Mouse (Mus musculus): ENCODE data around the gene Skp2. TPM values are rescaled to one million over a fixed set of nuclear protein-coding genes. Genes with fewer than 3 reads are reported as not detected.

Gene Skp2
- polyA plus RNA-seq, 1 experiment from 2014 or later: 14.7 TPM

GRCm38 (mm10) chr15:9081294-9081693 is 73.9 kb downstream of the Skp2 start:
- H3K4me2 ChIP-seq (replicated peaks; ENCODE audit: low read depth): no peak overlapping the region
- ATAC-seq: no peak
- H3K36me3 ChIP-seq (ENCODE audit: control insufficient read depth, insufficient read depth): peaks cover 10% of the 10 kb centered on the region; the same call in 1 of the 2 replicates
- no peak overlapping the region for H3K9ac ChIP-seq (ENCODE audit: low read depth, low read length)
- TF ChIP-seq CTCF (IDR thresholded peaks at IDR 0.05; ENCODE audit: low read depth): no peak
- 67% methylated on average over 3 of the region's 3 CpGs for WGBS
- H3K9me3 ChIP-seq (ENCODE audit: control insufficient read depth): no peaks in the 10 kb centered on the region
- H3K27ac ChIP-seq (ENCODE audit: low read depth, low read length): no peak overlapping the region
- H3K4me3 ChIP-seq (ENCODE audit: low read depth, low read length): no peak overlapping the region
- H3K27me3 ChIP-seq (replicated peaks; ENCODE audit: control insufficient read depth, insufficient read depth, low read length): no peaks in the 10 kb centered on the region
- 0 out of 2 replicates have a peak, but pooled peaks cover under 1% of the 10 kb centered on the region for H3K4me1 ChIP-seq (replicated peaks; ENCODE audit: control insufficient read depth, insufficient read depth, low read length)

DNA sequence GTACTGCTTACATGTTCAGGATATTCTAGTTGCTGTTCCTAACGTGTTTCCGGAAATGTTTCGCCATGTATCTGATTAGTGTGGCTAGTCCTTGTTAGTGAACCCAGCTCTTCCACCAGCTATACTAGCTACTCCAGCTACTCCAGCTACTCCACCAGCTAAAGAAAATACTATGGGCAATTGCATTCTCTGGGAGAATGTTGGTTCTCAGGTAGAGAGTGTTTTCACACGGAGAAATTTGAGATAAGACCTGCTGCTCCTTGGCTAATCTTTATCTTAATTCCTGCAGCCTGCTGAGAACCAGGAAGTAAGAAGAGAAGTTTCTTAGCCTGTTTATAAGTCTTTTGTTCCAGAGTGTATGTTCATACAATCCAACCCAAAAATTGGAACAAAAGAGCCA is 75.0 kb downstream of the Skp2 start:
- 32% methylated on average over 4 of the region's 4 CpGs for WGBS
- Histone ChIP-seq H3K27me3 (replicated peaks; ENCODE audit: control insufficient read depth, insufficient read depth, low read length) (no peaks in the 10 kb centered on the region), H3K36me3 (ENCODE audit: control insufficient read depth, insufficient read depth) (no peaks in the 10 kb centered on the region; the same call in 1 of the 2 replicates), H3K4me2 (replicated peaks; ENCODE audit: low read depth) (peak overlapping the region; percentile 38), H3K27ac (ENCODE audit: low read depth, low read length) (peak overlapping the region; percentile 35; the same call in 1 of the 2 replicates), H3K9me3 (ENCODE audit: control insufficient read depth) (no peaks in the 10 kb centered on the region), H3K4me1 (replicated peaks; ENCODE audit: control insufficient read depth, insufficient read depth, low read length) (peaks cover 5% of the 10 kb centered on the region; the same call in 1 of the 2 replicates), H3K9ac (ENCODE audit: low read depth, low read length) (no peak overlapping the region), H3K4me3 (ENCODE audit: low read depth, low read length) (no peak overlapping the region)
- TF ChIP-seq CTCF (IDR thresholded peaks at IDR 0.05; ENCODE audit: low read depth): no peak
- ATAC-seq: 0 out of 2 replicates have a peak, but pooled peaks have one; percentile 20

- H3K27ac ChIP-seq (ENCODE audit: low read depth, low read length): no peak overlapping the region
- no peak overlapping the region for H3K4me2 ChIP-seq (replicated peaks; ENCODE audit: low read depth)
- 43% methylated on average over 5 of the region's 5 CpGs for WGBS
Measured at GRCm38 (mm10) chr15:9079626-9080025, 75.6 kb downstream of the Skp2 start.

DNA sequence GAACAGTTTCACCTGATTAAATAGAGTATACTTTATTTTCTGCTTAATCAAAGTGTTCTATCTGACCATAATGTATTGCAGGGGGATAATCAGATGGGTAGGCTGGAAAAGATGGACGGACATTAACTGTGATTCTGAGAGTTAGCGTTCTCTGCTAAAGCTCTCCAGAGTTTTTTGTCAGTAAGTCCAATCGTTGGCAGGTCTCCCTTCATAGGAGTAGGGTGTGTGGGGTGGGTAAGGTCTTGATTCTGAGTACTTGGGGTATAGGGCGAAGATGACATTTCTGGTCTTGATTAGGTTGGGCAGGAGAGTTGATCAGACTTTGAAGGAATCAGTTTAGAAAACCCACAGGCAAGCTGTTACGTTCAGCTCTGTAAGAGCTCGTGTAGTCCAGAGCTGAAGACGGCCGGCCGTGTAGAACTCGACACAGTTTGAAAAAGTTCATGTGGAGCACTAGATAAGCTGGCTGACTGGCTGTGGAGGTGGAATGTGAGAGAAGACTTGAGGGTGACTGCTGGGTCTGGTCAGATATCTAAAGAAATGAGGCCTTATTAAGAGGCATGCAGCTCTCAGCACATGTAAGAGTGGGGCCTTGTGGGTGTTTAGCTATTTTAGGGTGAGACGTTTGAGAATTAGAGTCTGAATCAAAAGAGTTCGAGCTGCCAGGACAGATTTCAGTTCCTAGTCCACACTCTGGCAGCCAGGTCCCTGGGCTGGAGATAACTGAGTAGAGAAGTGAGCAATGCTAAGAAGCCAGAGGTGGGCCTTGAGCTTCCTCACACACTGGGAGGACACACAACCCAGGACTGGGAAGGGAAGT is 76.5 kb downstream of the Skp2 start:
- no peak overlapping the region for H3K4me3 ChIP-seq (ENCODE audit: low read depth, low read length)
- H3K4me2 ChIP-seq (replicated peaks; ENCODE audit: low read depth): peak overlapping the region; percentile 35; the same call in 1 of the 2 replicates
- H3K4me1 ChIP-seq (replicated peaks; ENCODE audit: control insufficient read depth, insufficient read depth, low read length): peaks cover 9% of the 10 kb centered on the region; the same call in 1 of the 2 replicates
- no peaks in the 10 kb centered on the region for H3K27me3 ChIP-seq (replicated peaks; ENCODE audit: control insufficient read depth, insufficient read depth, low read length)
- no peaks in the 10 kb centered on the region for H3K36me3 ChIP-seq (ENCODE audit: control insufficient read depth, insufficient read depth)
- TF ChIP-seq CTCF (IDR thresholded peaks at IDR 0.05; ENCODE audit: low read depth): no peak
- peak overlapping the region; percentile 37; the same call in 1 of the 2 replicates for H3K27ac ChIP-seq (ENCODE audit: low read depth, low read length)
- no peak for ATAC-seq
- H3K9ac ChIP-seq (ENCODE audit: low read depth, low read length): no peak overlapping the region
- 45% methylated on average over 12 of the region's 12 CpGs for WGBS
- H3K9me3 ChIP-seq (ENCODE audit: control insufficient read depth): no peaks in the 10 kb centered on the region

More at GRCm38 (mm10) chr15:9079626-9080025, 75.6 kb downstream of the Skp2 start:
- no peak overlapping the region for H3K9ac ChIP-seq (ENCODE audit: low read depth, low read length)
- ATAC-seq: no peak
- no peaks in the 10 kb centered on the region for H3K36me3 ChIP-seq (ENCODE audit: control insufficient read depth, insufficient read depth)
- H3K9me3 ChIP-seq (ENCODE audit: control insufficient read depth): no peaks in the 10 kb centered on the region
- H3K4me1 ChIP-seq (replicated peaks; ENCODE audit: control insufficient read depth, insufficient read depth, low read length): peaks cover 5% of the 10 kb centered on the region; the same call in 1 of the 2 replicates
- no peak for TF ChIP-seq CTCF (IDR thresholded peaks at IDR 0.05; ENCODE audit: low read depth)
- no peak overlapping the region for H3K4me3 ChIP-seq (ENCODE audit: low read depth, low read length)
- H3K27me3 ChIP-seq (replicated peaks; ENCODE audit: control insufficient read depth, insufficient read depth, low read length): no peaks in the 10 kb centered on the region

- Histone ChIP-seq H3K27ac (ENCODE audit: low read depth, low read length) (no peak overlapping the region), H3K36me3 (ENCODE audit: control insufficient read depth, insufficient read depth) (no peaks in the 10 kb centered on the region), H3K9me3 (ENCODE audit: control insufficient read depth) (no peaks in the 10 kb centered on the region), H3K9ac (ENCODE audit: low read depth, low read length) (no peak overlapping the region), H3K4me3 (ENCODE audit: low read depth, low read length) (no peak overlapping the region), H3K27me3 (replicated peaks; ENCODE audit: control insufficient read depth, insufficient read depth, low read length) (no peaks in the 10 kb centered on the region), H3K4me1 (replicated peaks; ENCODE audit: control insufficient read depth, insufficient read depth, low read length) (peaks cover 9% of the 10 kb centered on the region), H3K4me2 (replicated peaks; ENCODE audit: low read depth) (peak overlapping the region; percentile 85; the same call in 1 of the 2 replicates)
- WGBS: 43% methylated on average over 14 of the region's 14 CpGs
- no peak for TF ChIP-seq CTCF (IDR thresholded peaks at IDR 0.05; ENCODE audit: low read depth)
- no peak for ATAC-seq
Measured at GRCm38 (mm10) chr15:9075608-9076200, 79.5 kb downstream of the Skp2 start.

DNA sequence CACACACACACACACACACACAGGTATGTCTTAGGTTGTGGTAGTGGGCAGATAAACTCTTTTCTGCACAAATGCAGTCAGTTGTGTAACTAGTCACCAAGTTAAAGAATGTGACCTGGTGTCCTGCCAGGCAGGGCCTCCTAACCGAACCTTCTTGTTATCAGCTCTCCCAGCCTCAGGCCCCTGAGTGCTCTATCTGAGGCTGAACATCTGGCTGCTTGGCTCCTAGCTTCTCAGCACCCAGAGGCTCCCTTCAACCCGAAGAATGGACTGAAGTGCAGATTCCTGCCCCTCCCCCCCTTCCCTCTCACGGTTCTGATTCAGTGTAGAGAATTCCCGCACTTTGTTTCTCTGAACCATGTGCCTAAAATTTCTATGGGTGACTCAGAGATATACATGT is 80.6 kb downstream of the Skp2 start:
- 5% methylated on average over 4 of the region's 4 CpGs for WGBS
- Histone ChIP-seq H3K4me3 (ENCODE audit: low read depth, low read length) (no peak overlapping the region), H3K36me3 (ENCODE audit: control insufficient read depth, insufficient read depth) (no peaks in the 10 kb centered on the region), H3K4me1 (replicated peaks; ENCODE audit: control insufficient read depth, insufficient read depth, low read length) (peaks cover 9% of the 10 kb centered on the region), H3K27ac (ENCODE audit: low read depth, low read length) (no peak overlapping the region; the same call in 1 of the 2 replicates), H3K9me3 (ENCODE audit: control insufficient read depth) (no peaks in the 10 kb centered on the region), H3K27me3 (replicated peaks; ENCODE audit: control insufficient read depth, insufficient read depth, low read length) (no peaks in the 10 kb centered on the region), H3K9ac (ENCODE audit: low read depth, low read length) (peak overlapping the region; percentile 31; the same call in 1 of the 2 replicates), H3K4me2 (replicated peaks; ENCODE audit: low read depth) (peak overlapping the region; percentile 85)
- no peak for TF ChIP-seq CTCF (IDR thresholded peaks at IDR 0.05; ENCODE audit: low read depth)
- ATAC-seq: peak; percentile 31

All from intestine, postnatal 0 days (tissue).